Mouse (Mus musculus) heart, embryonic 11.5 days (tissue): ENCODE results near the gene Hoxd4. TPM values are rescaled to one million over a fixed set of nuclear protein-coding genes. Genes with fewer than 3 reads are reported as not detected.
A peak's percentile ranks its signal among the peaks of the same experiment; 100 is the strongest.

Experiments used
- ATAC-seq: fragments of 200-750 bp; cut with Nextera tagmentation; replicated peaks from 2 replicates; pipeline ENCODE4 v1.8.0; 2017; ENCODE audit warnings: moderate library complexity; ENCODE audit not compliant: insufficient number of reproducible peaks, low FRiP score, low TSS enrichment
- H3K27ac ChIP-seq: fragments of 300-500 bp; sonication (generic); 2 replicates; pipeline ENCODE4 v1.5.1; 2014; ENCODE audit warnings: mild to moderate bottlenecking, low read depth, low read length
- H3K27me3 ChIP-seq: fragments of 300-500 bp; sonication (generic); 2 replicates; pipeline ENCODE4 v1.6.1; 2014; ENCODE audit warnings: mild to moderate bottlenecking, low read length, mixed read lengths; ENCODE audit not compliant: control insufficient read depth, insufficient read depth
- H3K36me3 ChIP-seq: fragments of 300-500 bp; sonication (generic); 2 replicates; pipeline ENCODE4 v1.6.1; 2014; ENCODE audit warnings: mild to moderate bottlenecking, low read length, moderate library complexity, mixed read lengths; ENCODE audit not compliant: control insufficient read depth, insufficient read depth
- H3K4me1 ChIP-seq: fragments of 300-500 bp; sonication (generic); 2 replicates; pipeline ENCODE4 v1.6.1; 2014; ENCODE audit warnings: low read length; ENCODE audit not compliant: control insufficient read depth, insufficient read depth
- H3K4me2 ChIP-seq: fragments of 300-500 bp; sonication (generic); 2 replicates; pipeline ENCODE4 v1.6.1; 2014; ENCODE audit warnings: mild to moderate bottlenecking, moderate library complexity
- H3K4me3 ChIP-seq: fragments of 300-500 bp; sonication (generic); 2 replicates; pipeline ENCODE4 v1.5.1; 2014; ENCODE audit warnings: low read depth, low read length
- H3K9ac ChIP-seq: fragments of 300-500 bp; sonication (generic); 2 replicates; pipeline ENCODE4 v1.6.1; 2014; ENCODE audit warnings: mild to moderate bottlenecking, low read depth, low read length, moderate library complexity
- H3K9me3 ChIP-seq: fragments of 300-500 bp; sonication (generic); replicated peaks from 2 replicates; pipeline ENCODE4 v1.6.1; 2016; ENCODE audit warnings: low read length; ENCODE audit not compliant: control insufficient read depth
- WGBS: fragments of 180-500 bp; shearing (Covaris S2); extraction: QIAGEN DNeasy Blood & Tissue Kit; methylation state at CpG from one replicate; pipeline ENCODE4 v1.1.7; 2014; ENCODE audit not compliant: insufficient replicate concordance; 5-methylcytosine and 5-hydroxymethylcytosine counted together
- polyA plus RNA-seq: library from polyadenylated mRNA; unstranded; fragments of >200 nt; fragmentation: Nextera tagmentation; extraction: Ambion mirVana; gene quantifications from 2 replicates; pipeline ENCODE4 v1.2.1, GENCODE M21; 2014

Hoxd4 gene
- polyA plus RNA-seq, 1 experiment from 2014 or later: not detected

GRCm38 (mm10) chr2:74760146-74760545 is 48.4 kb downstream of the Hoxd4 start:
- H3K9me3 ChIP-seq: no peaks in the 10 kb centered on the region
- H3K27ac ChIP-seq: no peak overlapping the region
- H3K4me3 ChIP-seq: no peak overlapping the region
- H3K4me2 ChIP-seq: no peak overlapping the region
- no peak for ATAC-seq
- peaks cover 11% of the 10 kb centered on the region; the same call in 1 of the 2 replicates for H3K4me1 ChIP-seq
- H3K9ac ChIP-seq: no peak overlapping the region
- 5% methylated on average over 1 of the region's 1 CpGs for WGBS
- H3K27me3 ChIP-seq: peaks cover 61% of the 10 kb centered on the region
- H3K36me3 ChIP-seq: no peaks in the 10 kb centered on the region

GRCm38 (mm10) chr2:74761941-74762340 is 50.2 kb downstream of the Hoxd4 start:
- no peak for ATAC-seq
- Histone ChIP-seq H3K9me3 (no peaks in the 10 kb centered on the region), H3K4me1 (peaks cover 11% of the 10 kb centered on the region; the same call in 1 of the 2 replicates), H3K4me3 (peak overlapping the region; percentile 54; the same call in 1 of the 2 replicates), H3K36me3 (no peaks in the 10 kb centered on the region), H3K27ac (no peak overlapping the region), H3K4me2 (peak overlapping the region; percentile 93), H3K9ac (no peak overlapping the region), H3K27me3 (peaks cover 55% of the 10 kb centered on the region)
- 6% methylated on average over 13 of the region's 13 CpGs for WGBS

- H3K4me3 ChIP-seq: peak within 1 kb of the TSS; percentile 54
- H3K27ac ChIP-seq: no peak within 1 kb of the TSS
- H3K4me2 ChIP-seq: peak within 1 kb of the TSS; percentile 93
- no peaks in the 10 kb centered on the region for H3K9me3 ChIP-seq
- WGBS: under 1% methylated on average over 56 of the region's 61 CpGs
- H3K4me1 ChIP-seq: peaks cover 11% of the 10 kb centered on the region; the same call in 1 of the 2 replicates
- H3K9ac ChIP-seq: no peak within 1 kb of the TSS
- peak; percentile 49; the same call in 1 of the 2 replicates for ATAC-seq
- H3K27me3 ChIP-seq: peaks cover 55% of the 10 kb centered on the region
- H3K36me3 ChIP-seq: no peaks in the 10 kb centered on the region
Measured at GRCm38 (mm10) chr2:74762522-74763244, 51.0 kb downstream of the Hoxd4 start, which contains the start of gene Hoxd1. Gene Hoxd1 (plus strand): TSS chr2:74762980.

- H3K9ac ChIP-seq: no peak overlapping the region
- 1% methylated on average over 32 of the region's 53 CpGs for WGBS
Measured at GRCm38 (mm10) chr2:74763245-74763735, 51.6 kb downstream of the Hoxd4 start.

GRCm38 (mm10) chr2:74763976-74764375 is 52.2 kb downstream of the Hoxd4 start:
- no peak overlapping the region for H3K4me2 ChIP-seq
- no peak for ATAC-seq

More at GRCm38 (mm10) chr2:74763245-74763735, 51.6 kb downstream of the Hoxd4 start:
- peak; percentile 26; the same call in 1 of the 2 replicates for ATAC-seq
- H3K27ac ChIP-seq: no peak overlapping the region
- peak overlapping the region; percentile 54 for H3K4me3 ChIP-seq
- H3K4me1 ChIP-seq: peaks cover 11% of the 10 kb centered on the region; the same call in 1 of the 2 replicates
- H3K9me3 ChIP-seq: no peaks in the 10 kb centered on the region
- peak overlapping the region; percentile 93 for H3K4me2 ChIP-seq
- peaks cover 55% of the 10 kb centered on the region for H3K27me3 ChIP-seq
- no peaks in the 10 kb centered on the region for H3K36me3 ChIP-seq

GRCm38 (mm10) chr2:74774359-74774758 is 62.6 kb downstream of the Hoxd4 start:
- no peak overlapping the region for H3K27ac ChIP-seq
- H3K9ac ChIP-seq: no peak overlapping the region
- no peak overlapping the region for H3K4me2 ChIP-seq
- WGBS: 69% methylated on average over 2 of the region's 2 CpGs
- no peaks in the 10 kb centered on the region for H3K9me3 ChIP-seq
- H3K4me3 ChIP-seq: no peak overlapping the region
- no peak for ATAC-seq
- H3K27me3 ChIP-seq: no peaks in the 10 kb centered on the region
- H3K4me1 ChIP-seq: no peaks in the 10 kb centered on the region
- no peaks in the 10 kb centered on the region for H3K36me3 ChIP-seq

More at GRCm38 (mm10) chr2:74763976-74764375, 52.2 kb downstream of the Hoxd4 start:
- Histone ChIP-seq H3K27ac (no peak overlapping the region), H3K4me1 (peaks cover 11% of the 10 kb centered on the region; the same call in 1 of the 2 replicates), H3K9me3 (no peaks in the 10 kb centered on the region), H3K9ac (no peak overlapping the region), H3K4me3 (no peak overlapping the region), H3K27me3 (peaks cover 51% of the 10 kb centered on the region), H3K36me3 (no peaks in the 10 kb centered on the region)
- 48% methylated on average over 10 of the region's 10 CpGs for whole genome bisulfite sequencing

- Histone ChIP-seq H3K27ac (no peak overlapping the region), H3K9me3 (no peaks in the 10 kb centered on the region), H3K9ac (no peak overlapping the region), H3K27me3 (no peaks in the 10 kb centered on the region), H3K36me3 (no peaks in the 10 kb centered on the region), H3K4me1 (no peaks in the 10 kb centered on the region), H3K4me2 (no peak overlapping the region), H3K4me3 (no peak overlapping the region)
- WGBS: 70% methylated on average over 13 of the region's 13 CpGs
- ATAC-seq: no peak
Measured at GRCm38 (mm10) chr2:74777536-74778275, 66.0 kb downstream of the Hoxd4 start.
